Mouse (Mus musculus) erythroblast, embryonic 14.5 days (primary cell): ENCODE data around the gene Gm21497.
"Not testable (repeated sequence)": the region's sequence is repeated elsewhere in the genome, so short reads cannot be mapped to it uniquely, and the experiment has no call there.

Experiments
- GATA1 ChIP-seq: IDR thresholded peaks from 2 replicates; pipeline ENCODE4 v1.6.1; 2012; ENCODE audit warnings: low read length, inconsistent platforms, mixed read lengths
- TAL1 ChIP-seq: IDR thresholded peaks from 3 replicates; pipeline ENCODE4 v1.6.1; 2012; ENCODE audit warnings: low read length, inconsistent platforms, mixed read lengths

GRCm38 (mm10) chrY:61646446-61646845, at the start of gene Gm21497:
- not testable (repeated sequence) for TF ChIP-seq GATA1, TAL1
